Mouse (Mus musculus) heart, adult 2 months (tissue): ENCODE measurements around the gene Mcm5.

Experiments used
- CTCF ChIP-seq: fragments of 200-600 bp; IDR thresholded peaks from 2 replicates; pipeline ENCODE4 v1.8.1; 2022; ENCODE audit warnings: antibody characterized with exemption, mild to moderate bottlenecking, moderate library complexity
- POLR2A ChIP-seq: fragments of 200-500 bp; IDR thresholded peaks from 2 replicates; pipeline ENCODE4 v1.6.1; 2011; ENCODE audit warnings: mild to moderate bottlenecking, low read depth, low read length, control low read depth; ENCODE audit not compliant: insufficient read depth

DNA sequence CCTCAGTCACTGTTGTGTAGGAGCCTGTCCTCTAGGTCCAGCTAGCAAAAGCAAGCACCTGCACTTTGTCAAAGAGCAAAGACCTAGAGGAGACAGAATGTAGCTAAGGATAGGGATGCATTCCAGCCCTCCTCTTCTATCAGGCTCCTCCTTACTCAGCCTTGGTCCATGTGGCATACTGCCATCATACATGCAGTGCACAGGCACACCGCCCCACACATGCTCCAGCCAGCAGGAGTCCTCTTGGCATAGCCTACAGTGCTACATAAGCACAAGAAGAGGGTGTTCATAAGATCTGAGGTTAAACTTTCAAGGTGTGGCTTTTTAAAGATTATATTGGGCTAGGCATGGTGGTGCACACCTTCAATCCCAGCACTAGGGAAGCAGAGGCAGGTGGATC, 34.5 kb upstream of the Mcm5 start:
- TF ChIP-seq POLR2A: no peak
- no peak for TF ChIP-seq CTCF
